Mouse (Mus musculus) neural tube, embryonic 15.5 days (tissue): ENCODE measurements around the gene Dcaf11. TPM values are rescaled to one million over a fixed set of nuclear protein-coding genes. Genes with fewer than 3 reads are reported as not detected.

Experiments
- ATAC-seq: fragments of 200-750 bp; cut with Nextera tagmentation; 2 replicates; pipeline ENCODE4 v1.8.0; 2017; ENCODE audit warnings: mild to moderate bottlenecking, moderate TSS enrichment, moderate library complexity; ENCODE audit not compliant: low FRiP score
- H3K27ac ChIP-seq: fragments of 300-500 bp; sonication (generic); replicated peaks from 2 replicates; pipeline ENCODE4 v1.5.1; 2015; ENCODE audit warnings: mild to moderate bottlenecking, inconsistent platforms
- H3K27me3 ChIP-seq: fragments of 300-500 bp; sonication (generic); replicated peaks from 2 replicates; pipeline ENCODE4 v1.6.1; 2015; ENCODE audit warnings: inconsistent platforms
- H3K36me3 ChIP-seq: fragments of 300-500 bp; sonication (generic); 2 replicates; pipeline ENCODE4 v1.6.1; 2015; ENCODE audit warnings: inconsistent platforms
- H3K4me1 ChIP-seq: fragments of 300-500 bp; sonication (generic); 2 replicates; pipeline ENCODE4 v1.6.1; 2015; ENCODE audit warnings: inconsistent platforms
- H3K4me2 ChIP-seq: fragments of 300-500 bp; sonication (generic); 2 replicates; pipeline ENCODE4 v1.6.1; 2015; ENCODE audit warnings: inconsistent platforms, mild to moderate bottlenecking, moderate library complexity
- H3K4me3 ChIP-seq: fragments of 300-500 bp; sonication (generic); replicated peaks from 2 replicates; pipeline ENCODE4 v1.5.1; 2015; ENCODE audit warnings: mild to moderate bottlenecking, inconsistent platforms
- H3K9ac ChIP-seq: fragments of 300-500 bp; sonication (generic); replicated peaks from 2 replicates; pipeline ENCODE4 v1.6.1; 2015; ENCODE audit warnings: mild to moderate bottlenecking, inconsistent platforms
- H3K9me3 ChIP-seq: fragments of 300-500 bp; sonication (generic); replicated peaks from 2 replicates; pipeline ENCODE4 v1.6.1; 2016; ENCODE audit warnings: inconsistent platforms
- WGBS: fragments of 180-500 bp; shearing (Covaris S2); methylation state at CpG from one replicate; pipeline ENCODE4 v1.1.7; 2015; ENCODE audit warnings: mixed read lengths; 5-methylcytosine and 5-hydroxymethylcytosine counted together
- polyA plus RNA-seq: library from polyadenylated mRNA; unstranded; fragments of >200 nt; fragmentation: Nextera tagmentation; extraction: Ambion mirVana; gene quantifications from 2 replicates; pipeline ENCODE4 v1.2.1, GENCODE M21; 2015

The Dcaf11 gene
- polyA plus RNA-seq, 1 experiment from 2014 or later, result 102 TPM

- H3K4me1 ChIP-seq, result peaks cover 21% of the 10 kb centered on the region
These were observed 2.2 kb upstream of the Dcaf11 start for GRCm38 (mm10) chr14:55557587-55557986.

GRCm38 (mm10) chr14:55558740-55559448, 912 bp upstream of the Dcaf11 start:
- H3K4me3 ChIP-seq, result peak overlapping the region; percentile 63
- H3K9ac ChIP-seq, result peak overlapping the region; percentile 70
- H3K27me3 ChIP-seq, result no peaks in the 10 kb centered on the region
- peaks cover 25% of the 10 kb centered on the region for H3K4me1 ChIP-seq
- H3K4me2 ChIP-seq, result peak overlapping the region; percentile 86
- no peak overlapping the region for H3K27ac ChIP-seq
- ATAC-seq, result no peak
- WGBS, result 62% methylated on average over 6 of the region's 6 CpGs
- peaks cover 5% of the 10 kb centered on the region for H3K36me3 ChIP-seq
- H3K9me3 ChIP-seq, result no peaks in the 10 kb centered on the region

More at GRCm38 (mm10) chr14:55557587-55557986, 2.2 kb upstream of the Dcaf11 start:
- Histone ChIP-seq H3K9me3 (no peaks in the 10 kb centered on the region), H3K27ac (no peak overlapping the region), H3K4me2 (no peak overlapping the region), H3K9ac (no peak overlapping the region), H3K36me3 (no peaks in the 10 kb centered on the region), H3K27me3 (no peaks in the 10 kb centered on the region), H3K4me3 (no peak overlapping the region)
- WGBS, result 92% methylated on average over 3 of the region's 3 CpGs
- ATAC-seq, result no peak

- H3K4me3 ChIP-seq, result peak within 1 kb of the TSS; percentile 63
- ATAC-seq, result peak; percentile 97
- peak within 1 kb of the TSS; percentile 99 for H3K27ac ChIP-seq
- H3K9me3 ChIP-seq, result no peaks in the 10 kb centered on the region
- peak within 1 kb of the TSS; percentile 70 for H3K9ac ChIP-seq
- H3K4me1 ChIP-seq, result peaks cover 25% of the 10 kb centered on the region
- no peaks in the 10 kb centered on the region for H3K27me3 ChIP-seq
- WGBS, result under 1% methylated on average over 51 of the region's 51 CpGs
- peaks cover 20% of the 10 kb centered on the region for H3K36me3 ChIP-seq
- peak within 1 kb of the TSS; percentile 86 for H3K4me2 ChIP-seq
These were observed 632 bp downstream of the Dcaf11 start, which contains the start of gene A730061H03Rik for GRCm38 (mm10) chr14:55560202-55561073. A730061H03Rik (minus strand) TSS chr14:55560406.

- Histone ChIP-seq H3K4me1 (peaks cover 25% of the 10 kb centered on the region), H3K4me2 (peak overlapping the region; percentile 86), H3K9me3 (no peaks in the 10 kb centered on the region), H3K27me3 (no peaks in the 10 kb centered on the region), H3K27ac (no peak overlapping the region), H3K4me3 (peak overlapping the region; percentile 63; the same call in 1 of the 2 replicates), H3K36me3 (peaks cover 34% of the 10 kb centered on the region), H3K9ac (no peak overlapping the region)
- 91% methylated on average over 10 of the region's 10 CpGs for WGBS
- ATAC-seq, result no peak
These were observed 2.1 kb downstream of the Dcaf11 start for GRCm38 (mm10) chr14:55561860-55562259.

- no peaks in the 10 kb centered on the region for H3K9me3 ChIP-seq
- no peak for ATAC-seq
- H3K4me1 ChIP-seq, result peaks cover 25% of the 10 kb centered on the region
- H3K9ac ChIP-seq, result no peak overlapping the region
- H3K27ac ChIP-seq, result no peak overlapping the region
- H3K4me3 ChIP-seq, result no peak overlapping the region
- H3K27me3 ChIP-seq, result no peaks in the 10 kb centered on the region
- no peak overlapping the region for H3K4me2 ChIP-seq
- WGBS, result 94% methylated on average over 11 of the region's 11 CpGs
- H3K36me3 ChIP-seq, result peaks cover 48% of the 10 kb centered on the region
These were observed 3.4 kb downstream of the Dcaf11 start for GRCm38 (mm10) chr14:55563249-55563648.

GRCm38 (mm10) chr14:55565748-55566147, 5.9 kb downstream of the Dcaf11 start:
- Histone ChIP-seq H3K4me2 (no peak overlapping the region), H3K27me3 (no peaks in the 10 kb centered on the region), H3K4me3 (no peak overlapping the region), H3K27ac (no peak overlapping the region), H3K9ac (no peak overlapping the region), H3K36me3 (peaks cover 72% of the 10 kb centered on the region), H3K4me1 (peaks cover 22% of the 10 kb centered on the region), H3K9me3 (no peaks in the 10 kb centered on the region)
- WGBS, result 92% methylated on average over 3 of the region's 3 CpGs
- ATAC-seq, result no peak

GRCm38 (mm10) chr14:55567496-55567895, 7.7 kb downstream of the Dcaf11 start:
- Histone ChIP-seq H3K9me3 (no peaks in the 10 kb centered on the region), H3K4me2 (no peak overlapping the region), H3K4me1 (peaks cover 6% of the 10 kb centered on the region; the same call in 1 of the 2 replicates), H3K4me3 (no peak overlapping the region), H3K27ac (no peak overlapping the region), H3K9ac (no peak overlapping the region), H3K36me3 (peaks cover 75% of the 10 kb centered on the region), H3K27me3 (no peaks in the 10 kb centered on the region)
- no peak for ATAC-seq
- WGBS, result 98% methylated on average over 3 of the region's 3 CpGs

GRCm38 (mm10) chr14:55570588-55570987, 10.8 kb downstream of the Dcaf11 start:
- Histone ChIP-seq H3K4me3 (no peak overlapping the region), H3K9me3 (no peaks in the 10 kb centered on the region), H3K36me3 (peaks cover 53% of the 10 kb centered on the region), H3K4me2 (no peak overlapping the region), H3K9ac (no peak overlapping the region), H3K27me3 (no peaks in the 10 kb centered on the region), H3K4me1 (no peaks in the 10 kb centered on the region), H3K27ac (no peak overlapping the region)
- ATAC-seq, result no peak
- 93% methylated on average over 2 of the region's 2 CpGs for WGBS

GRCm38 (mm10) chr14:55571760-55572159, 12.0 kb downstream of the Dcaf11 start:
- Histone ChIP-seq H3K4me2 (no peak overlapping the region), H3K27me3 (no peaks in the 10 kb centered on the region), H3K27ac (no peak overlapping the region), H3K9ac (no peak overlapping the region), H3K9me3 (no peaks in the 10 kb centered on the region), H3K36me3 (peaks cover 42% of the 10 kb centered on the region), H3K4me1 (no peaks in the 10 kb centered on the region), H3K4me3 (no peak overlapping the region)
- no peak for ATAC-seq

GRCm38 (mm10) chr14:55575302-55575701, 15.5 kb downstream of the Dcaf11 start, which contains the start of gene Fitm1:
Fitm1 (plus strand) TSS chr14:55575617.
- peaks cover 12% of the 10 kb centered on the region; the same call in 1 of the 2 replicates for H3K36me3 ChIP-seq
- H3K4me2 ChIP-seq, result no peak within 1 kb of the TSS
- H3K9ac ChIP-seq, result no peak within 1 kb of the TSS
- H3K9me3 ChIP-seq, result no peaks in the 10 kb centered on the region
- peaks cover 18% of the 10 kb centered on the region for H3K4me1 ChIP-seq
- H3K27ac ChIP-seq, result no peak within 1 kb of the TSS
- no peaks in the 10 kb centered on the region for H3K27me3 ChIP-seq
- no peak for ATAC-seq
- WGBS, result 86% methylated on average over 7 of the region's 8 CpGs
- H3K4me3 ChIP-seq, result no peak within 1 kb of the TSS

GRCm38 (mm10) chr14:55575711-55576110, 15.9 kb downstream of the Dcaf11 start:
- 82% methylated on average over 13 of the region's 13 CpGs for WGBS
- no peak for ATAC-seq
- Histone ChIP-seq H3K4me3 (no peak overlapping the region), H3K27me3 (no peaks in the 10 kb centered on the region), H3K9me3 (no peaks in the 10 kb centered on the region), H3K4me1 (peaks cover 18% of the 10 kb centered on the region), H3K9ac (no peak overlapping the region), H3K36me3 (peaks cover 12% of the 10 kb centered on the region), H3K4me2 (no peak overlapping the region), H3K27ac (no peak overlapping the region)
